Mouse (Mus musculus) layer of hippocampus, adult 8-10 months (tissue): Measurements from ENCODE around the gene Acsl1. TPM values are rescaled to one million over a fixed set of nuclear protein-coding genes. Genes with fewer than 3 reads are reported as not detected.

Experiments used
- DNase-seq, 2 experiments: peaks; one replicate each; pipeline ENCODE4 v3.0.0; 2022; ENCODE audit warnings: low spot score in 2 of 2
- total RNA-seq, 4 experiments: library from RNA; stranded (reverse); gene quantifications; 2 replicates each; pipeline ENCODE4 v1.2.4; 2022

The Acsl1 gene
- 10 to 100 TPM; 40.6 to 49.2 (median 47.4) TPM for total RNA-seq

DNA sequence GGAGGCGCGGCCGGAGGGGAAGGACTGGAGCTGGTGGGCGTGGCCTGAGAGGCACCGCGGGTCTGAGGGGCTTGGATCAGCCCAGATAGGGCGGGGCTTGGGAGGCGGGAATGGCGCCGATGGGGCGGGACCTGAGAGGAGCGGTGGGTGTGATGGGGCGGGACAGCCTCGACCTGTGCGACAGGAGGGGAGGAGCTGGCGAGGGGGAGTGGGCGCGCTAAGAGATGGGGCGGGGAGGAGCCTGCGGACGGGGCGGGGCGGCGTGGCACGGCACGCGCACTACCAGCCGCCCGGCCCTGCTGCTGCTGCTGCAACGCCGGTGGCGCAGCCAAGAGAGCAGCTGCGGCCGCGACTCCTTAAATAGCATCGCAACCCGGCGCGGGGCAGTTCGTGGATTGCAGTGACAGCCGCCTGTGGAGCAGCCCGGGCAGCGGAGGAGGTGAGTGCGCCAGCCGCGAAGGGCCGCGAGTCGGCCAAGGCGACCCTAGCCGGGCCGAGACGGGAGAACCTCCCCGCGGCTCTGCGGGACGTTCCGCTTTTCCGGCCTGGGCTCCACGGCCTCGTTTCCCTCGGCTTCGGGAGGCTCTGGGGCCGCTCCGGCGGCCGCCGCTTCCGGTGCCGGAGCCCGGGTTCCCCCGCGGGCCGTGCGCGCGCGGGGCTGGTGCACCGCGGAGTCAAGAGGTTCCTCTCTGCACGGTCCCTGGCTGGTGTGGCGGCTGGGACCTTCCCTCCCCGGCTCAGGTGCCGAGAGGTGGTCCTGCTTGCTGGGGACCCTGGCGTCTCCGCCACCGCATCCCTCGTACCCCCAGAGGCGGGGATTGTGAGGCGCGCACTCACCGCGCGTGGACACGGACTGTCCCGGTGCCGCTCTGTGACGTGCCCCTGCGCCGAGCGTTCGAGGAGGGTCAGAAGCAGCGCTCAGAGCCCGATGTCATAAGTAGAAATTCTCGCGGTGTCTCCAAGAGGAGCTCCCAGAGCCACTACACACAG is at the start of gene Acsl1:
TSS of gene Acsl1 (plus strand) at position 246 of the 990 bp plus-strand sequence.
- peak; percentile 96 to 98 for DNase-seq

GRCm38 (mm10) chr8:46421515-46421914 is 49.3 kb upstream of the Acsl1 start:
- no peak for DNase-seq

GRCm38 (mm10) chr8:46427940-46428339 is 42.9 kb upstream of the Acsl1 start:
- no peak for DNase-seq

- DNase-seq, result peak; percentile 27 to 31
Measured at GRCm38 (mm10) chr8:46429871-46430270, 41.0 kb upstream of the Acsl1 start.

DNA sequence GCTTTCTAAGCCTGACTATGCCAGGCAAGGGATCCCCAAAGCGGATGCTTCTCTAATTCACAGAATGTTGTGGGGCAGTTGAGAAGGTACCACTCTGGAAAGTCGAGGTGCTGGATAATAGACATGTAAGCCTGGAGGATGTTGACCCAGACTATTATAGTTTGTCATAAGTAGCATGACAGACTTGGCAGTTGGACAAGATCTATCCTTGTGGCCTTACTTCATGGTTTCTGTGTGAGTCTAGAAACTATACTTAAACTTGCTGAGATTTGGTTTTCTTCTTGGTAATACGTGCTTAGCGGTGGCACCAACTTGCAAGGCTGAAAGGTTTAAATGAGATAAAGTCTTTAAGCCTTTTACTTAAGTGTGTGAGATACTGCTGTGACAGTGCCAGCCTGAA is 38.9 kb upstream of the Acsl1 start:
- no peak for DNase-seq

GRCm38 (mm10) chr8:46432581-46432980 is 38.3 kb upstream of the Acsl1 start:
- no peak for DNase-seq

- no peak for DNase-seq
Measured at GRCm38 (mm10) chr8:46433656-46434055, 37.2 kb upstream of the Acsl1 start.

- DNase-seq, result no peak
Measured at GRCm38 (mm10) chr8:46438491-46438890, 32.3 kb upstream of the Acsl1 start.

DNA sequence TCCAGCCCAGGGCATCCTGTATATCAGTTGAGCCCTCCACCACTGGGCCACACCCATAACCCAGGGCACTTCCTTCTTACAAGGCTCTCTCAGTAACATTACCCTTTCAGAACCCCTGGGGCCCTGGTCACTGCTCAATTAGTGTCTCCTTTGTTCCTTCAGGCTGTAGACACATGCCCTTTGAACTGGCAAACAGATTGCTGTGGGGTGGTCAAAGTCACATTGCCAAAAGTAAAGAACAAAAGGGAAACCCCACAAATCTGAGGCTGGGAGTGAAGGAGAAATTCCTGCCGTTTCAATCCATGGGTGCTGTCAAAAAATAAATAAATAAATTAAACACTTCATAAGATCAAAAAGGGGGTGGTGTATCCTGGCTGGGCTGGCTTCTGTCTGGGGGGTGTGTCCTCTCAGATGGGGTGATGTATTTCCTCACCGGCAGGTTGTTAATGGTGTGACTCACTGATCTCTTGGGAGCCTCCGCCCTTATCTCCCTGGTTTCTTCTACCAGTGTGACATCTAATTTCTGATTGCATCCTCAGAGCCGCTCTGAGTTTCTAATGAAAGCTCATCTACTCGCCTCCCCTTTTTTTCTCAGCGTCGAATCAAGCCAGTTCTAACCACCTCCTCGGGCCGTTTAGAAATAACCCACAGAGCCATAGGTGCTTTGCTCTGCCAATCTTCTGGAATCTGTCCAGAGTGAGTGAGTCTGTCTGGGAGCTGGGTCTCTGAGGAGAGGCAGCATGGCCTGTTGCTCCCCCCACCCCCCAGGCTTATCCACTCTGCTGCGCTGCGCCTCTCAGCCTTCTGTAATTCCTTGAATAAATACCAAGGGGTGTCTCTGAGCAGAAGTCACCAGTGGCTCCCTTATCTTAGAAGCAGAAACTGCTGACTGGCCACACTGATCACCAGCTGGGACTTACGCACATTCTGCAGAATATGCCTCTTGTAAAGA is 24.6 kb upstream of the Acsl1 start:
- DNase-seq, result no peak

GRCm38 (mm10) chr8:46447334-46447733 is 23.5 kb upstream of the Acsl1 start:
- no peak for DNase-seq

GRCm38 (mm10) chr8:46448606-46449005 is 22.2 kb upstream of the Acsl1 start:
- DNase-seq, result no peak

DNA sequence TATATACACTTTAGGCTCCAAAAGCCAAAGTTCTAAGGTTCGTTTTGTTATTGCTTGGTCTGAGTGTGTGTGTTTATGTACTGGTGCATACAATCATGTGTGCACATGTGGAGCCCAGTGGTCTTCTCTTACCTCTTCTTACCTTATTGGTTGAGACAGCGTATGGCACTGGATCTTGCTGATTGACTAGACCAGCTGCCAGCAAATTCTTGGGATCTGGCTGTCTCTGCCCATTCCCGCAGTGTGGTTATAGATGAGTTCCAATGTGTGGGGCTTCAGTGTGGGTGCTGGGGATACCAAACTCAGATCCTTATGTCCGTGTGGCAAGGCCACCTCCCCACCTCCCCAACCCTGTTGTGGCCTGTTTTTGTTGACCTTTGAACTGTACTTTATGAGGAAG is 21.8 kb upstream of the Acsl1 start:
- DNase-seq, result no peak

GRCm38 (mm10) chr8:46449723-46450251 is 21.1 kb upstream of the Acsl1 start:
- no peak for DNase-seq

- no peak for DNase-seq
Measured at GRCm38 (mm10) chr8:46458215-46458811, 12.5 kb upstream of the Acsl1 start.

- DNase-seq, result no peak
Measured at GRCm38 (mm10) chr8:46468400-46468799, 2.4 kb upstream of the Acsl1 start.

GRCm38 (mm10) chr8:46469071-46469769 is 1.6 kb upstream of the Acsl1 start:
- DNase-seq, result no peak

GRCm38 (mm10) chr8:46470091-46470791 is 596 bp upstream of the Acsl1 start:
- no peak for DNase-seq

DNA sequence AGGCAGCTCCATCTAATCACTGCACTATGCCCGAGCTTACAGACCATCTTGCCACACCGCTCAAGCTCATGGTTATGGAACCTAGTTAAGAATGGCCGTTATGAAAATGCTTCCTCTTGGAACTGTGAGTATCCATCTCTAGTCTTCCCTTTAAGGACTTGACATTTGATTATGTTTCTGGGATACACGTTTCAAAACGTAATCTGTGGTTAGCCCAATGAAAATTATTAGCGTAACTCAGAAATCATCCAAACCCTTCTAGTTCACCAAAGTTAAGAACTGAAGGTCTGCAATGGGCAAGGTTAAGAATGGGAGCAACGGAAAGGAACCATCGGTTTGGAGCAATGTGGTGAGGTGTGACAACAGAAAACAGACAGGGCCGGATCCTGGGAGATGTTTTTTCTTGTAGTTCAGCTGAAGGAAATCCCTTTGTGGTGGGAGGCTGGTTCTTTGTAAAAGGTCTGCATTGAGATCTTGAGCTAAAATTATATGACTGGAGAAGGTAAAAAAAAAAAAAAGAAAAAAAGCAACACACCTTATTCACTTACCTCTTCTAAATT is 1.2 kb downstream of the Acsl1 start:
- no peak for DNase-seq

- no peak for DNase-seq
Measured at GRCm38 (mm10) chr8:46474120-46474519, 3.3 kb downstream of the Acsl1 start.

DNA sequence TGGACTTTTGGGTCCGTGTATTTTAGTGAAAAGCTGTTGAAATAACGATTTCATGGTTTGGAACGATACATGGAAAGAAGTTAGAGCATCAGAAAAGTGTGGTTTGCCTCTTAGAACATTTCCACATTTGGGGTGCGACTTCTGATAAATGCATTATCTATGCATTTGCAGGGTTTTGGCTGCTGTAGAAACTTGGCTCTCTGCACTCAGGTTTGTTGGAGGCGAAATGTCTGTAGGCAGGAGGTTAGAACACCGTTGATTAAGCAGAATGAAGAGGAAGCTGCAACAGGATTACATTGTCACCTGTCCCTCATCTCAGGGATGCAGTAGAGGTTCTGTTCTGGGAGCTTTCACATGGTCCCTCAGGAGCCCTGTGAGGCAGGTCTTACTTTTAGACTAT is 3.8 kb downstream of the Acsl1 start:
- no peak for DNase-seq
